Mouse (Mus musculus) ES-E14 (cell line): ENCODE results near the gene Rasgef1b.

Experiments
- CHD2 ChIP-seq: IDR thresholded peaks from 2 replicates; pipeline ENCODE4 v1.6.1; 2014; ENCODE audit warnings: mild to moderate bottlenecking, low read depth, low read length, inconsistent platforms
- ZC3H11A ChIP-seq: IDR thresholded peaks from 2 replicates; pipeline ENCODE4 v1.6.1; 2012; ENCODE audit warnings: low read depth, mild to moderate bottlenecking, inconsistent platforms, low read length, borderline replicate concordance
- ZNF384 ChIP-seq: IDR thresholded peaks from 2 replicates; pipeline ENCODE4 v1.6.1; 2012; ENCODE audit warnings: low read depth, low read length, inconsistent platforms

DNA sequence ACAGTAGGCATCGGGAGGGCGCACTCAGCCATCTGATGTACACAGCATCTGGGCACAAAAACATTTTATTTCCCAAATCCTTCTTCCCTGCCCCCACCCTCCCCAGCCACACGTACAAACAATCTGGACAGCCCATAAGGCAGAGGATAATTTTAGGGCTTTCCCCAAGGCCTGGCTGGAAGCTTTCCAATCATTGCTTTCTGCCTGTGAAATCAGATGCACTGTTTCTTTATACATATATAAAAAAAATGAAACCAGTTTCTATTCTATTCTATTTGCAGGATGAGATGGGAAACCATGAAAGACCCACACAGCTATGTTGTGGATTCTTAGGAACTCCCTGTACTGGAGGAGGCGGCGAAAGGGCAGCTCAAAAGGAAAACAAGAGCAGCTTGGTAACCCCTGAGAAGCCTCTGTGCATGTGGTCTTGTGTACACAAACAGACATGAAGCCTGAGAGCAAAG is 13.6 kb downstream of the Rasgef1b start:
- TF ChIP-seq ZNF384 (no peak), CHD2 (no peak), ZC3H11A (no peak)
